Mouse (Mus musculus) bone marrow, adult 2 months (tissue): ENCODE measurements around the gene Itga4.

Source experiments
- CTCF ChIP-seq: fragments of 200-500 bp; IDR thresholded peaks from 2 replicates; pipeline ENCODE4 v1.5.1; 2011; ENCODE audit warnings: low read length, control low read depth; ENCODE audit not compliant: control insufficient read depth, insufficient read depth
- POLR2A ChIP-seq: fragments of 200-500 bp; IDR thresholded peaks from 2 replicates; pipeline ENCODE4 v1.6.1; 2011; ENCODE audit warnings: low read depth, mild to moderate bottlenecking, control low read depth, low read length, borderline replicate concordance; ENCODE audit not compliant: control insufficient read depth

DNA sequence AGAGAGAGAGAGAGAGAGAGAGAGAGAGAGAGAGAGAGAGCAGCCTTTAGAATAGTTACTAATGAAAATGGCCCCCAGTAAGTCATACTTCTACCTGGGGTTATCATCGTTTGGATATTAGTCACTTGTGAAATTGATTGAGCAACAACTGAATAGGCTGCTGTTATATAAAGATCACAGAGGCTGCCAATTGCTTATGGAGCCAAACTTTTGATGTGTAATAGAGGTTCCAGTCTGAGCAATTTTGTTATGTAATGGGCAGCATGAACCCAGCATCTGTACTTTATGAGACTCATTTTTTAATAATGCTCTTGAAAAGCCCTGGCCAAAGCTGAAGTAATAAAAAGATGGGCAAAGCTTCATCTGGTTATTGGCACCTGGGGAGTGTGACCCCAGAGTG lies 34.9 kb downstream of the Itga4 start:
- no peak for TF ChIP-seq POLR2A
- TF ChIP-seq CTCF = no peak
